Comparison of ENCODE assay signal across 25 mouse cellular contexts in genomic region chr11:79652257-79652656, GRCm38 (mm10).
DNase-seq lines count a peak whose midpoint lies in the region; ATAC-seq and TF ChIP-seq lines count a peak whose summit lies in the region.
"Had no signal": no experiment of that assay in that cellular context is flagged by ENCODE, and none has a peak within 500 bp of the region (broad histone marks: within the 10 kb centered on the region; RNA-seq: fewer than 3 reads in every experiment).

No protein-coding gene starts in this region.

- no peaks in the 10 kb centered on the region for H3K9me3 ChIP-seq in lung, postnatal 0 days (ENCODE audit: low read length)
- no peaks in the 10 kb centered on the region for H3K9me3 ChIP-seq in embryonic facial prominence, embryonic 13.5 days
- H3K9me3 ChIP-seq: heart, embryonic 12.5 days; hindbrain, embryonic 12.5 days; liver, embryonic 15.5 days; megakaryocyte, embryonic 14.5 days had no signal

- no peaks in the 10 kb centered on the region for H3K4me1 ChIP-seq in lung, postnatal 0 days (ENCODE audit: insufficient read depth, low read depth, low read length)
- peaks cover 2% of the 10 kb centered on the region; the same call in 1 of the 2 replicates for H3K4me1 ChIP-seq in bone marrow, adult 2 months (ENCODE audit: control insufficient read depth, insufficient read depth, low read length)
- peaks cover 62% of the 10 kb centered on the region for H3K4me1 ChIP-seq in embryonic facial prominence, embryonic 13.5 days

- no peak for TF ChIP-seq EP300 in lung, postnatal 0 days (IDR thresholded peaks at IDR 0.05)

- ATAC-seq in lung, postnatal 0 days, result no peak
- ATAC-seq in embryonic facial prominence, embryonic 13.5 days (ENCODE audit: insufficient number of reproducible peaks, insufficient read depth, low FRiP score, low TSS enrichment, low read depth), result no peak
- peak; percentile 66 for ATAC-seq in monocyte, adult 5-6 weeks (replicated peaks; ENCODE audit: insufficient number of reproducible peaks, low FRiP score, low TSS enrichment, poor library complexity, severe bottlenecking)

- TF ChIP-seq CTCF in lung, postnatal 0 days (IDR thresholded peaks at IDR 0.05), result no peak
- no peak for TF ChIP-seq CTCF in bone marrow, adult 2 months (IDR thresholded peaks at IDR 0.05; ENCODE audit: control insufficient read depth, insufficient read depth, low read length)

- WGBS in lung, postnatal 0 days, result 66% methylated on average over 9 of the region's 9 CpGs
- WGBS in bone marrow, adult 2 months, result 11% methylated on average over 9 of the region's 9 CpGs
- 81% methylated on average over 9 of the region's 9 CpGs for WGBS in embryonic facial prominence, embryonic 13.5 days

- H3K9ac ChIP-seq in lung, postnatal 0 days (replicated peaks; ENCODE audit: low read depth), result no peak overlapping the region
- no peak overlapping the region for H3K9ac ChIP-seq in embryonic facial prominence, embryonic 13.5 days
- H3K9ac ChIP-seq: heart, embryonic 12.5 days; hindbrain, embryonic 12.5 days; liver, embryonic 15.5 days had no signal

- no peaks in the 10 kb centered on the region for H3K27me3 ChIP-seq in lung, postnatal 0 days (replicated peaks; ENCODE audit: insufficient read depth, low read length)
- no peaks in the 10 kb centered on the region for H3K27me3 ChIP-seq in embryonic facial prominence, embryonic 13.5 days
- H3K27me3 ChIP-seq: liver, embryonic 15.5 days had no signal

- intact Hi-C loops in left cerebral cortex, postnatal 14 days (cut with DNase I), result no loop called here

- H3K4me3 ChIP-seq in lung, postnatal 0 days (ENCODE audit: low read depth, low read length), result no peak overlapping the region
- no peak overlapping the region for H3K4me3 ChIP-seq in bone marrow, adult 2 months (replicated peaks; ENCODE audit: control insufficient read depth, low read depth, low read length)
- no peak overlapping the region for H3K4me3 ChIP-seq in embryonic facial prominence, embryonic 13.5 days
- H3K4me3 ChIP-seq: heart, embryonic 12.5 days; hindbrain, embryonic 12.5 days; liver, embryonic 15.5 days; megakaryocyte, embryonic 14.5 days; myocyte had no signal

- TF ChIP-seq POLR2A in bone marrow, adult 2 months (IDR thresholded peaks at IDR 0.05; ENCODE audit: borderline replicate concordance, control insufficient read depth, low read depth, low read length), result peak; percentile 20; the same call in 1 of the 2 replicates

- H3K4me2 ChIP-seq in lung, postnatal 0 days (replicated peaks; ENCODE audit: low read depth, low read length), result no peak overlapping the region
- no peak overlapping the region for H3K4me2 ChIP-seq in embryonic facial prominence, embryonic 13.5 days
- H3K4me2 ChIP-seq: heart, embryonic 12.5 days; hindbrain, embryonic 12.5 days; liver, embryonic 15.5 days had no signal

- H3K36me3 ChIP-seq in lung, postnatal 0 days (ENCODE audit: insufficient read depth, low read length), result no peaks in the 10 kb centered on the region
- no peaks in the 10 kb centered on the region for H3K36me3 ChIP-seq in embryonic facial prominence, embryonic 13.5 days
- H3K36me3 ChIP-seq: heart, embryonic 12.5 days; hindbrain, embryonic 12.5 days; liver, embryonic 15.5 days had no signal

- peak; percentile 25 for DNase-seq in lung, postnatal 0 days (ENCODE audit: low spot score)
- no peak for DNase-seq in lung, postnatal 4 days
- DNase-seq in left cerebral cortex, postnatal 14 days (ENCODE audit: low spot score in 2 of 2), result no peak
- no peak for DNase-seq in heart, adult 11 months
- DNase-seq: adrenal gland, postnatal 10 days; cerebellum, adult 2 months; cerebellum, postnatal 25 days; embryo, embryonic 11 days; gastrocnemius, postnatal 10 days; heart, adult 18-20 months; heart, postnatal 10 days; layer of hippocampus, adult 9-11 months; lung, postnatal 10 days; midbrain, embryonic 14.5 days; right cerebral cortex, adult 18-20 months; right cerebral cortex, postnatal 4 days had no signal

- no peak overlapping the region for H3K27ac ChIP-seq in lung, postnatal 0 days (ENCODE audit: low read length)
- H3K27ac ChIP-seq in bone marrow, adult 2 months (ENCODE audit: control insufficient read depth, insufficient read depth, low read depth, low read length, poor library complexity), result peak overlapping the region; percentile 39; the same call in 1 of the 2 replicates
- peak overlapping the region; percentile 91 for H3K27ac ChIP-seq in embryonic facial prominence, embryonic 13.5 days
- H3K27ac ChIP-seq: hindbrain, embryonic 12.5 days; kidney, postnatal 0 days; liver, embryonic 15.5 days had no signal
